Mouse (Mus musculus) midbrain, embryonic 15.5 days (tissue): ENCODE data around the gene Kcng1. TPM values are rescaled to one million over a fixed set of nuclear protein-coding genes. Genes with fewer than 3 reads are reported as not detected.

Experiments
- ATAC-seq: fragments of 200-750 bp; cut with Nextera tagmentation; replicated peaks from 2 replicates; pipeline ENCODE4 v1.8.0; 2017; ENCODE audit warnings: moderate TSS enrichment
- H3K27ac ChIP-seq: fragments of 300-500 bp; sonication (generic); 2 replicates; pipeline ENCODE4 v1.5.1; 2015; ENCODE audit warnings: mild to moderate bottlenecking, inconsistent platforms
- H3K27me3 ChIP-seq: fragments of 300-500 bp; sonication (generic); replicated peaks from 2 replicates; pipeline ENCODE4 v1.6.1; 2015; ENCODE audit warnings: inconsistent platforms
- H3K36me3 ChIP-seq: fragments of 300-500 bp; sonication (generic); replicated peaks from 2 replicates; pipeline ENCODE4 v1.6.1; 2015; ENCODE audit warnings: inconsistent platforms
- H3K4me1 ChIP-seq: fragments of 300-500 bp; sonication (generic); 2 replicates; pipeline ENCODE4 v1.6.1; 2015; ENCODE audit warnings: inconsistent platforms
- H3K4me2 ChIP-seq: fragments of 300-500 bp; sonication (generic); 2 replicates; pipeline ENCODE4 v1.6.1; 2015; ENCODE audit warnings: inconsistent platforms, mild to moderate bottlenecking, moderate library complexity
- H3K4me3 ChIP-seq: fragments of 300-500 bp; sonication (generic); 2 replicates; pipeline ENCODE4 v1.5.1; 2015; ENCODE audit warnings: mild to moderate bottlenecking, inconsistent platforms
- H3K9ac ChIP-seq: fragments of 300-500 bp; sonication (generic); 2 replicates; pipeline ENCODE4 v1.6.1; 2015; ENCODE audit warnings: mild to moderate bottlenecking, inconsistent platforms
- H3K9me3 ChIP-seq: fragments of 300-500 bp; sonication (generic); 2 replicates; pipeline ENCODE4 v1.6.1; 2016; ENCODE audit warnings: inconsistent platforms
- WGBS: fragments of 180-500 bp; shearing (Covaris S2); methylation state at CpG from one replicate; pipeline ENCODE4 v1.1.7; 2015; ENCODE audit warnings: mixed read lengths; 5-methylcytosine and 5-hydroxymethylcytosine counted together
- polyA plus RNA-seq: library from polyadenylated mRNA; unstranded; fragments of >200 nt; fragmentation: Nextera tagmentation; extraction: Ambion mirVana; gene quantifications from 2 replicates; pipeline ENCODE4 v1.2.1, GENCODE M21; 2015

Kcng1 gene
- polyA plus RNA-seq, 1 experiment from 2014 or later = 3.5 TPM

GRCm38 (mm10) chr2:168289851-168290250, 8.3 kb upstream of the Kcng1 start:
- no peak overlapping the region for H3K4me2 ChIP-seq
- H3K4me1 ChIP-seq = peaks cover 22% of the 10 kb centered on the region
- H3K36me3 ChIP-seq = no peaks in the 10 kb centered on the region
- 96% methylated on average over 2 of the region's 2 CpGs for WGBS
- no peak overlapping the region for H3K4me3 ChIP-seq
- no peaks in the 10 kb centered on the region for H3K9me3 ChIP-seq
- H3K9ac ChIP-seq = no peak overlapping the region
- H3K27me3 ChIP-seq = no peaks in the 10 kb centered on the region
- no peak for ATAC-seq
- H3K27ac ChIP-seq = no peak overlapping the region

- H3K27me3 ChIP-seq = no peaks in the 10 kb centered on the region
- H3K9ac ChIP-seq = no peak overlapping the region
- 43% methylated on average over 9 of the region's 9 CpGs for WGBS
- H3K27ac ChIP-seq = no peak overlapping the region
- 0 out of 2 replicates have a peak overlapping the region, but pooled peaks have one; percentile 14 for H3K4me2 ChIP-seq
- no peaks in the 10 kb centered on the region for H3K36me3 ChIP-seq
- ATAC-seq = no peak
- H3K4me1 ChIP-seq = peaks cover 22% of the 10 kb centered on the region
- H3K4me3 ChIP-seq = no peak overlapping the region
- H3K9me3 ChIP-seq = no peaks in the 10 kb centered on the region
Measured at GRCm38 (mm10) chr2:168289016-168289415, 7.5 kb upstream of the Kcng1 start.

- 16% methylated on average over 3 of the region's 3 CpGs for WGBS
- Histone ChIP-seq H3K27ac (no peak overlapping the region), H3K9me3 (no peaks in the 10 kb centered on the region), H3K27me3 (peaks cover 8% of the 10 kb centered on the region), H3K4me3 (no peak overlapping the region), H3K4me2 (no peak overlapping the region), H3K9ac (no peak overlapping the region), H3K4me1 (peaks cover 8% of the 10 kb centered on the region), H3K36me3 (no peaks in the 10 kb centered on the region)
- no peak for ATAC-seq
Measured at GRCm38 (mm10) chr2:168286987-168287386, 5.5 kb upstream of the Kcng1 start.

- Histone ChIP-seq H3K27me3 (peaks cover 26% of the 10 kb centered on the region), H3K4me2 (no peak overlapping the region), H3K4me3 (no peak overlapping the region), H3K9me3 (no peaks in the 10 kb centered on the region), H3K9ac (no peak overlapping the region), H3K27ac (no peak overlapping the region), H3K36me3 (no peaks in the 10 kb centered on the region), H3K4me1 (peaks cover 21% of the 10 kb centered on the region)
- WGBS = 89% methylated on average over 6 of the region's 6 CpGs
- ATAC-seq = no peak
Measured at GRCm38 (mm10) chr2:168285143-168285542, 3.6 kb upstream of the Kcng1 start.

GRCm38 (mm10) chr2:168280729-168281581, 581 bp downstream of the Kcng1 start:
- peaks cover 43% of the 10 kb centered on the region for H3K27me3 ChIP-seq
- 1% methylated on average over 61 of the region's 82 CpGs for WGBS

GRCm38 (mm10) chr2:168274374-168274935, 7.1 kb downstream of the Kcng1 start:
- no peak for ATAC-seq
- Histone ChIP-seq H3K9ac (no peak overlapping the region), H3K9me3 (no peaks in the 10 kb centered on the region), H3K4me1 (no peaks in the 10 kb centered on the region; the same call in 1 of the 2 replicates), H3K27ac (no peak overlapping the region), H3K36me3 (no peaks in the 10 kb centered on the region), H3K27me3 (peaks cover 15% of the 10 kb centered on the region), H3K4me2 (no peak overlapping the region), H3K4me3 (no peak overlapping the region)
- WGBS = 14% methylated on average over 11 of the region's 11 CpGs

More at GRCm38 (mm10) chr2:168280729-168281581, 581 bp downstream of the Kcng1 start:
- peak overlapping the region; percentile 28 for H3K9ac ChIP-seq
- H3K27ac ChIP-seq = no peak overlapping the region
- H3K9me3 ChIP-seq = no peaks in the 10 kb centered on the region
- H3K4me3 ChIP-seq = peak overlapping the region; percentile 50
- peak overlapping the region; percentile 80 for H3K4me2 ChIP-seq
- peaks cover 19% of the 10 kb centered on the region for H3K4me1 ChIP-seq
- H3K36me3 ChIP-seq = no peaks in the 10 kb centered on the region
- peak; percentile 68 for ATAC-seq

- ATAC-seq = no peak
- Histone ChIP-seq H3K27me3 (0 out of 2 replicates have a peak, but pooled peaks cover 8% of the 10 kb centered on the region), H3K36me3 (no peaks in the 10 kb centered on the region), H3K9ac (no peak overlapping the region), H3K4me3 (no peak overlapping the region), H3K27ac (no peak overlapping the region), H3K4me1 (no peaks in the 10 kb centered on the region; the same call in 1 of the 2 replicates), H3K9me3 (no peaks in the 10 kb centered on the region), H3K4me2 (no peak overlapping the region)
- 51% methylated on average over 9 of the region's 9 CpGs for WGBS
Measured at GRCm38 (mm10) chr2:168273387-168273786, 8.1 kb downstream of the Kcng1 start.

- WGBS = 44% methylated on average over 7 of the region's 7 CpGs
- ATAC-seq = no peak
- Histone ChIP-seq H3K27me3 (no peaks in the 10 kb centered on the region), H3K9me3 (no peaks in the 10 kb centered on the region), H3K4me3 (no peak overlapping the region), H3K4me2 (no peak overlapping the region), H3K36me3 (no peaks in the 10 kb centered on the region), H3K27ac (no peak overlapping the region), H3K9ac (no peak overlapping the region), H3K4me1 (no peaks in the 10 kb centered on the region; the same call in 1 of the 2 replicates)
Measured at GRCm38 (mm10) chr2:168268033-168268432, 13.5 kb downstream of the Kcng1 start.

GRCm38 (mm10) chr2:168260900-168261299, 20.6 kb downstream of the Kcng1 start:
- Histone ChIP-seq H3K4me3 (no peak overlapping the region), H3K9ac (no peak overlapping the region), H3K27ac (no peak overlapping the region), H3K36me3 (no peaks in the 10 kb centered on the region), H3K4me2 (no peak overlapping the region), H3K4me1 (no peaks in the 10 kb centered on the region), H3K27me3 (no peaks in the 10 kb centered on the region), H3K9me3 (no peaks in the 10 kb centered on the region)
- 94% methylated on average over 10 of the region's 10 CpGs for WGBS
- no peak for ATAC-seq

GRCm38 (mm10) chr2:168260124-168260523, 21.4 kb downstream of the Kcng1 start:
- H3K4me1 ChIP-seq = no peaks in the 10 kb centered on the region
- no peak for ATAC-seq
- no peaks in the 10 kb centered on the region for H3K9me3 ChIP-seq
- WGBS = 83% methylated on average over 3 of the region's 3 CpGs
- no peak overlapping the region for H3K4me2 ChIP-seq
- H3K4me3 ChIP-seq = no peak overlapping the region
- no peaks in the 10 kb centered on the region for H3K27me3 ChIP-seq
- H3K27ac ChIP-seq = no peak overlapping the region
- no peaks in the 10 kb centered on the region for H3K36me3 ChIP-seq
- H3K9ac ChIP-seq = no peak overlapping the region

- 93% methylated on average over 8 of the region's 8 CpGs for WGBS
- Histone ChIP-seq H3K4me3 (no peak overlapping the region), H3K9me3 (no peaks in the 10 kb centered on the region)
Measured at GRCm38 (mm10) chr2:168259046-168259445, 22.5 kb downstream of the Kcng1 start.

GRCm38 (mm10) chr2:168257188-168257587, 24.3 kb downstream of the Kcng1 start:
- Histone ChIP-seq H3K4me1 (no peaks in the 10 kb centered on the region), H3K36me3 (no peaks in the 10 kb centered on the region), H3K9ac (no peak overlapping the region), H3K4me2 (no peak overlapping the region), H3K27ac (no peak overlapping the region), H3K4me3 (no peak overlapping the region), H3K9me3 (no peaks in the 10 kb centered on the region), H3K27me3 (no peaks in the 10 kb centered on the region)
- 92% methylated on average over 4 of the region's 4 CpGs for WGBS
- ATAC-seq = no peak

More at GRCm38 (mm10) chr2:168259046-168259445, 22.5 kb downstream of the Kcng1 start:
- no peaks in the 10 kb centered on the region for H3K4me1 ChIP-seq
- no peak overlapping the region for H3K9ac ChIP-seq
- no peak for ATAC-seq
- H3K36me3 ChIP-seq = no peaks in the 10 kb centered on the region
- no peaks in the 10 kb centered on the region for H3K27me3 ChIP-seq
- no peak overlapping the region for H3K27ac ChIP-seq
- H3K4me2 ChIP-seq = no peak overlapping the region
